Mouse (Mus musculus) splenic B cell, adult 2 months (primary cell): Measurements from ENCODE around the gene Hltf.
"Not testable (repeated sequence)": the region's sequence is repeated elsewhere in the genome, so short reads cannot be mapped to it uniquely, and the experiment has no call there.

Experiments
- DNase-seq: peaks from one replicate; pipeline ENCODE4 v3.0.0-alpha.2; 2011; ENCODE audit warnings: low read depth, low spot score
- H3K27me3 ChIP-seq: 2 replicates; pipeline ENCODE4 v1.6.1; 2012; ENCODE audit warnings: mild to moderate bottlenecking, low read length, moderate library complexity, mixed read lengths; ENCODE audit not compliant: control insufficient read depth, poor library complexity, insufficient read depth, severe bottlenecking
- H3K36me3 ChIP-seq: 2 replicates; pipeline ENCODE4 v1.6.1; 2012; ENCODE audit warnings: mild to moderate bottlenecking, low read length, moderate library complexity, mixed read lengths; ENCODE audit not compliant: control insufficient read depth, poor library complexity, insufficient read depth, severe bottlenecking

Hltf gene

GRCm38 (mm10) chr3:20057306-20058196 is at the start of gene Hltf:
Gene Hltf (plus strand): TSS chr3:20057811.
- no peaks in the 10 kb centered on the region for H3K27me3 ChIP-seq
- peak; percentile 96 for DNase-seq
- peaks cover 6% of the 10 kb centered on the region; the same call in 1 of the 2 replicates for H3K36me3 ChIP-seq

GRCm38 (mm10) chr3:20010464-20010863 is 47.1 kb upstream of the Hltf start:
- no peak for DNase-seq
- no peaks in the 10 kb centered on the region for H3K27me3 ChIP-seq
- H3K36me3 ChIP-seq = peaks cover 24% of the 10 kb centered on the region

GRCm38 (mm10) chr3:20010905-20011304 is 46.7 kb upstream of the Hltf start:
- H3K36me3 ChIP-seq = peaks cover 24% of the 10 kb centered on the region
- DNase-seq, H3K27me3 ChIP-seq: not testable (repeated sequence)

- Histone ChIP-seq H3K36me3 (peaks cover 24% of the 10 kb centered on the region), H3K27me3 (no peaks in the 10 kb centered on the region)
- no peak for DNase-seq
These were observed 43.2 kb upstream of the Hltf start for GRCm38 (mm10) chr3:20014454-20014853.

GRCm38 (mm10) chr3:20018076-20018475 is 39.5 kb upstream of the Hltf start:
- no peak for DNase-seq
- Histone ChIP-seq H3K36me3 (peaks cover 19% of the 10 kb centered on the region), H3K27me3 (no peaks in the 10 kb centered on the region)

- DNase-seq = no peak
- Histone ChIP-seq H3K27me3 (no peaks in the 10 kb centered on the region; the same call in 1 of the 2 replicates), H3K36me3 (peaks cover 20% of the 10 kb centered on the region)
These were observed 33.8 kb upstream of the Hltf start for GRCm38 (mm10) chr3:20023832-20024231.

GRCm38 (mm10) chr3:20026481-20026880 is 31.1 kb upstream of the Hltf start:
- Histone ChIP-seq H3K27me3 (no peaks in the 10 kb centered on the region; the same call in 1 of the 2 replicates), H3K36me3 (peaks cover 18% of the 10 kb centered on the region)

GRCm38 (mm10) chr3:20026996-20027689 is 30.5 kb upstream of the Hltf start:
- peaks cover 16% of the 10 kb centered on the region for H3K36me3 ChIP-seq
- H3K27me3 ChIP-seq = no peaks in the 10 kb centered on the region; the same call in 1 of the 2 replicates
- peak; percentile 84 for DNase-seq

More at GRCm38 (mm10) chr3:20026481-20026880, 31.1 kb upstream of the Hltf start:
- DNase-seq = no peak

- DNase-seq = no peak
- Histone ChIP-seq H3K27me3 (no peaks in the 10 kb centered on the region; the same call in 1 of the 2 replicates), H3K36me3 (peaks cover 13% of the 10 kb centered on the region)
These were observed 29.8 kb upstream of the Hltf start for GRCm38 (mm10) chr3:20027788-20028187.

GRCm38 (mm10) chr3:20028640-20029039 is 29.0 kb upstream of the Hltf start:
- peak; percentile 25 for DNase-seq
- peaks cover 13% of the 10 kb centered on the region for H3K36me3 ChIP-seq
- H3K27me3 ChIP-seq = no peaks in the 10 kb centered on the region; the same call in 1 of the 2 replicates

- H3K36me3 ChIP-seq = 0 out of 2 replicates have a peak, but pooled peaks cover 5% of the 10 kb centered on the region
- no peaks in the 10 kb centered on the region; the same call in 1 of the 2 replicates for H3K27me3 ChIP-seq
- no peak for DNase-seq
These were observed 26.8 kb upstream of the Hltf start for GRCm38 (mm10) chr3:20030807-20031206.

GRCm38 (mm10) chr3:20033761-20034718 is 23.6 kb upstream of the Hltf start:
- DNase-seq = no peak
- Histone ChIP-seq H3K27me3 (no peaks in the 10 kb centered on the region), H3K36me3 (0 out of 2 replicates have a peak, but pooled peaks cover 3% of the 10 kb centered on the region)

- peak; percentile 90 for DNase-seq
- 0 out of 2 replicates have a peak, but pooled peaks cover 2% of the 10 kb centered on the region for H3K36me3 ChIP-seq
- no peaks in the 10 kb centered on the region for H3K27me3 ChIP-seq
These were observed 22.7 kb upstream of the Hltf start, which contains the start of gene Hps3 for GRCm38 (mm10) chr3:20034719-20035404. Gene Hps3 (minus strand): TSS chr3:20035315.
